Mouse (Mus musculus): ENCODE results near the gene Gpr132.

- TF ChIP-seq GATA1 (IDR thresholded peaks at IDR 0.05; ENCODE audit: borderline replicate concordance, low read length): no peak
- no peak for TF ChIP-seq CTCF (IDR thresholded peaks at IDR 0.05; ENCODE audit: low read depth, low read length)
- TF ChIP-seq TAL1 (conservative IDR thresholded peaks at IDR 0.05; ENCODE audit: low read depth, low read length): no peak
- no peak for TF ChIP-seq POLR2AphosphoS5 (IDR thresholded peaks at IDR 0.05; ENCODE audit: insufficient replicate concordance, low read depth, low read length)
- TF ChIP-seq GATA2 (IDR thresholded peaks at IDR 0.05; ENCODE audit: borderline replicate concordance, low read depth, low read length): no peak
Measured at GRCm38 (mm10) chr12:112808587-112809364, 59.3 kb downstream of the Gpr132 start, which contains the start of gene Clba1.
